Mouse (Mus musculus): ENCODE data around the gene Nrip3. TPM values are rescaled to one million over a fixed set of nuclear protein-coding genes. Genes with fewer than 3 reads are reported as not detected.

Nrip3 gene
- polyA plus RNA-seq, 1 experiment = not detected

GRCm38 (mm10) chr7:109772251-109772650 is 9.6 kb downstream of the Nrip3 start:
- H3K27ac ChIP-seq (ENCODE audit: insufficient read depth, low read depth, low read length) = no peak overlapping the region
- no peaks in the 10 kb centered on the region for H3K4me1 ChIP-seq (ENCODE audit: control insufficient read depth, insufficient read depth, low read length)
- no peak overlapping the region for H3K4me3 ChIP-seq (ENCODE audit: insufficient read depth, low read length)
- TF ChIP-seq CTCF (IDR thresholded peaks at IDR 0.05; ENCODE audit: low read depth, low read length) (no peak), POLR2A (IDR thresholded peaks at IDR 0.05; ENCODE audit: borderline replicate concordance, low read depth, low read length) (no peak)

GRCm38 (mm10) chr7:109768699-109769383 is 13.0 kb downstream of the Nrip3 start:
- no peaks in the 10 kb centered on the region for H3K4me1 ChIP-seq (ENCODE audit: control insufficient read depth, insufficient read depth, low read length)
- no peak overlapping the region for H3K4me3 ChIP-seq (ENCODE audit: insufficient read depth, low read length)
- no peak overlapping the region for H3K27ac ChIP-seq (ENCODE audit: insufficient read depth, low read depth, low read length)
- TF ChIP-seq POLR2A (IDR thresholded peaks at IDR 0.05; ENCODE audit: borderline replicate concordance, low read depth, low read length) = no peak
- TF ChIP-seq CTCF (IDR thresholded peaks at IDR 0.05; ENCODE audit: low read depth, low read length) = no peak

- no peak for TF ChIP-seq POLR2A (IDR thresholded peaks at IDR 0.05; ENCODE audit: borderline replicate concordance, low read depth, low read length)
- no peak for TF ChIP-seq CTCF (IDR thresholded peaks at IDR 0.05; ENCODE audit: low read depth, low read length)
- Histone ChIP-seq H3K4me1 (ENCODE audit: control insufficient read depth, insufficient read depth, low read length) (no peaks in the 10 kb centered on the region), H3K27ac (ENCODE audit: insufficient read depth, low read depth, low read length) (no peak overlapping the region), H3K4me3 (ENCODE audit: insufficient read depth, low read length) (no peak overlapping the region)
Measured at GRCm38 (mm10) chr7:109767575-109768350, 14.1 kb downstream of the Nrip3 start.

GRCm38 (mm10) chr7:109764009-109764408 is 17.8 kb downstream of the Nrip3 start:
- Histone ChIP-seq H3K4me1 (ENCODE audit: control insufficient read depth, insufficient read depth, low read length) (no peaks in the 10 kb centered on the region), H3K27ac (ENCODE audit: insufficient read depth, low read depth, low read length) (no peak overlapping the region), H3K4me3 (ENCODE audit: insufficient read depth, low read length) (no peak overlapping the region)
- TF ChIP-seq CTCF (IDR thresholded peaks at IDR 0.05; ENCODE audit: low read depth, low read length) (no peak), POLR2A (IDR thresholded peaks at IDR 0.05; ENCODE audit: borderline replicate concordance, low read depth, low read length) (no peak)

- Histone ChIP-seq H3K4me1 (ENCODE audit: control insufficient read depth, insufficient read depth, low read length) (no peaks in the 10 kb centered on the region), H3K4me3 (ENCODE audit: insufficient read depth, low read length) (no peak overlapping the region), H3K27ac (ENCODE audit: insufficient read depth, low read depth, low read length) (no peak overlapping the region)
- TF ChIP-seq POLR2A (IDR thresholded peaks at IDR 0.05; ENCODE audit: borderline replicate concordance, low read depth, low read length) = no peak
- no peak for TF ChIP-seq CTCF (IDR thresholded peaks at IDR 0.05; ENCODE audit: low read depth, low read length)
Measured at GRCm38 (mm10) chr7:109756291-109756690, 25.5 kb downstream of the Nrip3 start.

GRCm38 (mm10) chr7:109754034-109754433 is 27.8 kb downstream of the Nrip3 start:
- Histone ChIP-seq H3K27ac (ENCODE audit: insufficient read depth, low read depth, low read length) (no peak overlapping the region), H3K4me3 (ENCODE audit: insufficient read depth, low read length) (no peak overlapping the region), H3K4me1 (ENCODE audit: control insufficient read depth, insufficient read depth, low read length) (peaks cover 4% of the 10 kb centered on the region)
- TF ChIP-seq CTCF (IDR thresholded peaks at IDR 0.05; ENCODE audit: low read depth, low read length) (no peak), POLR2A (IDR thresholded peaks at IDR 0.05; ENCODE audit: borderline replicate concordance, low read depth, low read length) (no peak)

GRCm38 (mm10) chr7:109752008-109752925 is 29.6 kb downstream of the Nrip3 start, which contains the start of gene Tmem9b:
Gene Tmem9b (minus strand): TSS chr7:109752875.
- peak within 1 kb of the TSS; percentile 79 for H3K4me3 ChIP-seq (ENCODE audit: insufficient read depth, low read length)
- peak within 1 kb of the TSS; percentile 59 for H3K27ac ChIP-seq (ENCODE audit: insufficient read depth, low read depth, low read length)
- peaks cover 4% of the 10 kb centered on the region for H3K4me1 ChIP-seq (ENCODE audit: control insufficient read depth, insufficient read depth, low read length)
- TF ChIP-seq CTCF (IDR thresholded peaks at IDR 0.05; ENCODE audit: low read depth, low read length) = no peak

GRCm38 (mm10) chr7:109751427-109752007 is 30.3 kb downstream of the Nrip3 start:
- Histone ChIP-seq H3K4me1 (ENCODE audit: control insufficient read depth, insufficient read depth, low read length) (peaks cover 4% of the 10 kb centered on the region), H3K27ac (ENCODE audit: insufficient read depth, low read depth, low read length) (0 out of 2 replicates have a peak overlapping the region, but pooled peaks have one; percentile 59), H3K4me3 (ENCODE audit: insufficient read depth, low read length) (peak overlapping the region; percentile 79)
- TF ChIP-seq POLR2A (IDR thresholded peaks at IDR 0.05; ENCODE audit: borderline replicate concordance, low read depth, low read length) (peak; percentile 55; the same call in 1 of the 2 replicates), CTCF (IDR thresholded peaks at IDR 0.05; ENCODE audit: low read depth, low read length) (no peak)

GRCm38 (mm10) chr7:109747747-109748146 is 34.1 kb downstream of the Nrip3 start:
- TF ChIP-seq CTCF (IDR thresholded peaks at IDR 0.05; ENCODE audit: low read depth, low read length) (no peak), POLR2A (IDR thresholded peaks at IDR 0.05; ENCODE audit: borderline replicate concordance, low read depth, low read length) (no peak)
- Histone ChIP-seq H3K27ac (ENCODE audit: insufficient read depth, low read depth, low read length) (no peak overlapping the region), H3K4me3 (ENCODE audit: insufficient read depth, low read length) (no peak overlapping the region), H3K4me1 (ENCODE audit: control insufficient read depth, insufficient read depth, low read length) (peaks cover 4% of the 10 kb centered on the region)

All from bone marrow macrophage, adult 2 months (primary cell).